Mouse (Mus musculus) megakaryocyte, embryonic 14.5 days (primary cell): Measurements from ENCODE around the gene Mad1l1.

Source experiments
- FLI1 ChIP-seq: IDR thresholded peaks from 2 replicates; pipeline ENCODE4 v1.6.1; 2012; ENCODE audit warnings: low read length, inconsistent platforms, mixed read lengths
- GATA1 ChIP-seq: IDR thresholded peaks from 3 replicates; pipeline ENCODE4 v1.6.1; 2012; ENCODE audit warnings: mixed read lengths, low read length, inconsistent platforms, borderline replicate concordance

GRCm38 (mm10) chr5:140292152-140292551 is 29.2 kb downstream of the Mad1l1 start:
- no peak for TF ChIP-seq GATA1
- no peak for TF ChIP-seq FLI1
